Mouse (Mus musculus) regulatory T cell (primary cell): ENCODE measurements around the gene Atp6v1c2.

Experiments used
- in situ Hi-C: fragments of 300-600 bp; cut with MboI, MseI; formaldehyde crosslinking; loops from one replicate; pipeline ENCODE4 v1.15.1; 2025; ENCODE audit warnings: high pct_unique_total_duplicates

The Atp6v1c2 gene

GRCm38 (mm10) chr12:17329259-17329658 lies at the start of gene Atp6v1c2:
Gene Atp6v1c2 (minus strand): TSS chr12:17329359.
- in situ Hi-C loops = no loop called here

GRCm38 (mm10) chr12:17376521-17376920 lies 47.4 kb upstream of the Atp6v1c2 start:
- in situ Hi-C loops = no loop called here

GRCm38 (mm10) chr12:17375243-17375642 lies 46.1 kb upstream of the Atp6v1c2 start:
- in situ Hi-C loops = no loop called here

GRCm38 (mm10) chr12:17373470-17373975 lies 44.4 kb upstream of the Atp6v1c2 start:
- in situ Hi-C loops = loop anchor here (5.0 kb wide), 1 partner anchor 179 kb away; no protein-coding TSS in a partner anchor

- in situ Hi-C loops = loop anchor here (5.0 kb wide), 1 partner anchor 180 kb away; no protein-coding TSS in a partner anchor
Measured at GRCm38 (mm10) chr12:17372696-17373095, 43.5 kb upstream of the Atp6v1c2 start.

- in situ Hi-C loops = loop anchor here (5.0 kb wide), 1 partner anchor 181 kb away; no protein-coding TSS in a partner anchor
Measured at GRCm38 (mm10) chr12:17371589-17372235, 42.6 kb upstream of the Atp6v1c2 start.

GRCm38 (mm10) chr12:17369551-17370325 lies 40.6 kb upstream of the Atp6v1c2 start:
- in situ Hi-C loops = loop anchor here (5.0 kb wide), 1 partner anchor 183 kb away; no protein-coding TSS in a partner anchor

GRCm38 (mm10) chr12:17369111-17369510 lies 40.0 kb upstream of the Atp6v1c2 start:
- in situ Hi-C loops = no loop called here

GRCm38 (mm10) chr12:17366981-17367380 lies 37.8 kb upstream of the Atp6v1c2 start:
- in situ Hi-C loops = no loop called here

- in situ Hi-C loops = no loop called here
Measured at GRCm38 (mm10) chr12:17362316-17362715, 33.2 kb upstream of the Atp6v1c2 start.

- in situ Hi-C loops = no loop called here
Measured at GRCm38 (mm10) chr12:17360650-17361049, 31.5 kb upstream of the Atp6v1c2 start.

- in situ Hi-C loops = no loop called here
Measured at GRCm38 (mm10) chr12:17360104-17360503, 30.9 kb upstream of the Atp6v1c2 start.

GRCm38 (mm10) chr12:17358981-17359380 lies 29.8 kb upstream of the Atp6v1c2 start:
- in situ Hi-C loops = no loop called here

GRCm38 (mm10) chr12:17357795-17358194 lies 28.6 kb upstream of the Atp6v1c2 start:
- in situ Hi-C loops = no loop called here

- in situ Hi-C loops = no loop called here
Measured at GRCm38 (mm10) chr12:17356853-17357252, 27.7 kb upstream of the Atp6v1c2 start.

GRCm38 (mm10) chr12:17350106-17350505 lies 20.9 kb upstream of the Atp6v1c2 start:
- in situ Hi-C loops = no loop called here

GRCm38 (mm10) chr12:17348048-17349036 lies 19.2 kb upstream of the Atp6v1c2 start, which contains the start of gene Nol10:
Gene Nol10 (plus strand): TSS chr12:17348458.
- in situ Hi-C loops = loop anchor here (10.0 kb wide), 1 partner anchor 1624 kb away; no protein-coding TSS in a partner anchor

- in situ Hi-C loops = loop anchor here (10.0 kb wide), 1 partner anchor 1623 kb away; no protein-coding TSS in a partner anchor
Measured at GRCm38 (mm10) chr12:17347327-17348047, 18.3 kb upstream of the Atp6v1c2 start.

GRCm38 (mm10) chr12:17339114-17339905 lies 10.2 kb upstream of the Atp6v1c2 start:
- in situ Hi-C loops = no loop called here

- in situ Hi-C loops = no loop called here
Measured at GRCm38 (mm10) chr12:17338338-17338737, 9.2 kb upstream of the Atp6v1c2 start.
